Mouse (Mus musculus) cerebellum, adult 2 months (tissue): ENCODE measurements around the gene Gm49450. TPM values are rescaled to one million over a fixed set of nuclear protein-coding genes. Genes with fewer than 3 reads are reported as not detected.

ENCODE experiments used
- DNase-seq, 2 experiments: peaks; one replicate each; pipeline ENCODE4 v3.0.0; 2021
- H3K27ac ChIP-seq: fragments of 200-500 bp; 2 replicates; pipeline ENCODE4 v1.5.1; 2012; ENCODE audit warnings: low read length, control low read depth, inconsistent platforms; ENCODE audit not compliant: insufficient read depth
- H3K27me3 ChIP-seq: fragments of 200-500 bp; 2 replicates; pipeline ENCODE4 v1.6.1; 2012; ENCODE audit warnings: inconsistent platforms, mild to moderate bottlenecking, low read length, moderate library complexity; ENCODE audit not compliant: control insufficient read depth, insufficient read depth
- H3K4me1 ChIP-seq: fragments of 200-500 bp; 2 replicates; pipeline ENCODE4 v1.6.1; 2011; ENCODE audit warnings: low read length; ENCODE audit not compliant: control insufficient read depth, insufficient read depth
- H3K4me3 ChIP-seq: fragments of 200-500 bp; replicated peaks from 2 replicates; pipeline ENCODE3; 2011; ENCODE audit warnings: mild to moderate bottlenecking, low read depth, low read length, control low read depth; ENCODE audit not compliant: insufficient read depth
- CTCF ChIP-seq: fragments of 200-500 bp; IDR thresholded peaks from 2 replicates; pipeline ENCODE4 v1.5.1; 2011; ENCODE audit warnings: low read depth, mild to moderate bottlenecking, control low read depth, low read length, moderate library complexity, borderline replicate concordance; ENCODE audit not compliant: insufficient read depth
- POLR2A ChIP-seq: fragments of 200-500 bp; IDR thresholded peaks from 2 replicates; pipeline ENCODE4 v1.6.1; 2011; ENCODE audit warnings: low read length, control low read depth, borderline replicate concordance; ENCODE audit not compliant: insufficient read depth
- WGBS: fragments of 180-500 bp; shearing (Covaris S2); methylation state at CpG from one replicate; pipeline ENCODE4 v1.1.7; 2018; 5-methylcytosine and 5-hydroxymethylcytosine counted together
- polyA plus RNA-seq: library from polyadenylated mRNA; depleted of rRNA; stranded (reverse); fragments of >200 nt; gene quantifications from 2 replicates; pipeline ENCODE4 v1.2.3, GENCODE M21; 2012

Gene Gm49450
- polyA plus RNA-seq, 1 experiment = 0.75 TPM

DNA sequence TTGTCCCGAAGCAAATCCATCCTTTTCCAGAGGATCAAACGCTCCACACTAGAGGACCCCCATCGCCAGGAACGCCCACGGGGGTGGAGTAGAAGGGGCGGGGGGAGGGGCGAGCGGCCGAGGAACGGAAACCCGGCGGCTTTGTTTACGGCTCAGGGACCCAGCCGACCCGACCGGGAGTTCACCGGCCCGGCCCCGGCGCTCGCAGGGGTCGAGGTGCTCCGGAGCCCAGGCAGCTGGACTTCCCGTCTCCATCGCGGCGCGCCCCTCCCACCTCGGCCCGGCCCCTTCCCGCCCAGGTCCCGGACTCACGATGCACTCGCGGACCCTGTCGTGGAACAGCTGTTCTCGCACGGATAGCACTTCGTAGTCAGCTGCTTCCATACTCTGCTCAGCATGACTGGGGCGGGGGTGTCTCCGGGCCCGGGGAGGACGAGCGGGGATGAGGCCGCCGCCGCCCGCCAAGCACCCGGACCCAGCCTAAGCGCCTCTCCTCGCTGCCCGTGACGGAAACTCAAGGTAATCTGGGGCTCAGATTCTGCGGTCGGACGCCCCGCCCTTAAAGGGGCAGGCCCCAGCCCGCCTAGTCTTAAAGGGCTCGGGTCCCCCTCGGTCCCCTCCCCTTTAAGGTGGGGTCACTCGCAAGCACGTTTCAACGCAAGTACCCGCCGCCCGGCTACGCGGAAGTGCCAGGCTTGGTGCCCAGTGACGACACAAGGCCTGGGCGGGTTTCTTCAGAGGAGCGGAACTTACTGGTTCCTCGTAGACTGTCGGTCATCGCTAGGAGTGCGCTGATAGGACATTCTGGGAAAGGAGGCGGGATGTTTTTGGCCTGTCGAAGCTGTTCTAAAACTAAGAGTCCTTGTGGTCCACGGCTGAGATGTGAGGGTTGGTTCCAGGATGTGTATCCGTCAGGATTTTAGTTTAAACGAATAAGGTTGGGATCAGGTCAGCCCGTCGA is 35.5 kb downstream of the Gm49450 start, which contains the start of gene Lmbr1l:
Lmbr1l (minus strand) TSS at position 694 of the 961 bp plus-strand sequence.
- Histone ChIP-seq H3K27me3 (no peaks in the 10 kb centered on the region), H3K4me3 (peak within 1 kb of the TSS; percentile 80), H3K4me1 (peaks cover 4% of the 10 kb centered on the region; the same call in 1 of the 2 replicates), H3K27ac (peak within 1 kb of the TSS; percentile 57; the same call in 1 of the 2 replicates)
- TF ChIP-seq POLR2A (peak; percentile 85; the same call in 1 of the 2 replicates), CTCF (no peak)
- peak; percentile 99 to 100 for DNase-seq
- under 1% methylated on average over 82 of the region's 82 CpGs for WGBS

DNA sequence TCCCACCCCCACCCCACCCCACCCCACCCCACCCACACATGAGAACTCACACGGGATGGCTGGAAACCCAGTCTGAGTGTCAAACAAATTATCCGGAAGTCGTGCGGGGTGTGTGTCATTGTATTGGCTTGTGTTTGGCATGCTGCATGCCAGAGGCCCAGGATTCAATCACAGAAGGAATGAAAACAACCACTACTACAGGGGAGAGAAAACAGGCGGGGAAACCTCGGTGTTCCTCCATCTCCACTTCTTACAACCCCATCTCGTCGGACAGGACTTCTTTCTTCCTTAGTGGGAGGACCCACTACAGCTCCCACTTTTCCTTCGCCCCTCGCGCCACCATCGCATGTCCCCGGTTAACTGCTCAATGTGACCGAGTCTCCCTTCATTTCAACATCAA is 36.3 kb downstream of the Gm49450 start:
- Histone ChIP-seq H3K27ac (no peak overlapping the region), H3K4me3 (peak overlapping the region; percentile 80), H3K27me3 (no peaks in the 10 kb centered on the region), H3K4me1 (peaks cover 4% of the 10 kb centered on the region; the same call in 1 of the 2 replicates)
- TF ChIP-seq POLR2A (no peak), CTCF (no peak)
- WGBS = under 1% methylated on average over 14 of the region's 14 CpGs
- DNase-seq = no peak

DNA sequence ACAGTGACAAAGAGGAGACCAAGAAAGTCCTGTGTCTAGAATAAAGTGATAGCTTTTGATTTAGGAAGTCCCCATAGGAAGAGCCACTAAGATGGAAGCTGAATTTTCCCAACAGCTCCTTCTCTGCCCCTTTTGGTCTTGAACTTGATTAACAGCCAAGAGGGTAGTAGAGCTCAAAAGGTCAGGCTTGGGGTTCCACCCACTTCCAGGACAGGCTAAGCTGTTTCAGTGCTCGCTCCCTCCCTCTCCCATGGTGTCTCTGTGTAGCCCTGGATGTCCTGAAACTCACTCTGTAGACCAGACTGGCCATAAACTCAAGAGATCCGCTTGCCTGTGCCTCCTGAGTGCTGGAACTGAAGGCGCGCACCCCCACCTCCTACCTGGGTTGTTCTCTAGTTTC is 37.3 kb downstream of the Gm49450 start:
- 91% methylated on average over 4 of the region's 4 CpGs for WGBS
- TF ChIP-seq CTCF (no peak), POLR2A (no peak)
- no peak for DNase-seq
- no peak overlapping the region for H3K27ac ChIP-seq
- H3K27me3 ChIP-seq = no peaks in the 10 kb centered on the region
- H3K4me3 ChIP-seq = no peak overlapping the region
- H3K4me1 ChIP-seq = peaks cover 4% of the 10 kb centered on the region; the same call in 1 of the 2 replicates

DNA sequence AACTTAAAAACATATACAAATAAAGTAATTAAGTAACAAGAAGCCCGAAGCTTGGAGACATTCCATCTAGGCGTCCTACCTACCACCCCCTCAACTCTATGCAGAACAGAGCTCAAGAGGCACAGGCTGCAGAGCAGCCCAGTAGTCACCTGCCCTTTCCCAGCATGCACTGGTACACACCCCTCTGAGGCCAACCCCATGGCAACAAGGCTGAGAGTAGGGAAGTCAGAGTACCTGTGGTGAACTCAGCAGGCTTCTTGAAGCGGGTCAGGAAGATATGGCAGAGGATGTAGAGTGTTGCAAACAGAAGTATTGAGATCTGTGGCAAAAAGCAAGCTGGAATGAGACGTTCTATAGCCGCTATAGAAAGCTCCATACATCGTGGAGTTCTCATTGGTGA is 38.4 kb downstream of the Gm49450 start:
- TF ChIP-seq POLR2A (no peak), CTCF (no peak)
- Histone ChIP-seq H3K27me3 (no peaks in the 10 kb centered on the region), H3K4me3 (no peak overlapping the region), H3K4me1 (peaks cover 4% of the 10 kb centered on the region; the same call in 1 of the 2 replicates), H3K27ac (no peak overlapping the region)
- WGBS = 90% methylated on average over 6 of the region's 6 CpGs
- no peak for DNase-seq

DNA sequence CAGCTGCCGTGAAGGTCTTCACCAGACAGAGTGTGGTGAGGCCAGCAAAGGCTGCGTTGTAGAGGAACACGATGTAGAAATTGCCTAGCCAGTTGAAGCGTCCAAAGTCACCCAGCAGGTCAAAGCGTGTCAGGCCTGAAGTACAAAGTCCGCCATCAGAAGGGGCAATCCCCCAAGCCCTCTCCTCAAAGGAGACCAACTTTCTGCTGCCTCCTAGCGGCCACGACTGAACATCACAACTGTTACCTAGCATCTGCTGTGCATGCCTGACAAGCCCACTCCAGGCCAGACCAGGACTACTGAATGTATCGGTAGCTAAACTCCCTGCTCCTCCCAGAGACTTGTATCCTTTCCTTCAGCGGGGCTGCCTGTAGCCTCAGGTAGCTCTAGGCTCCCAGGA is 48.7 kb downstream of the Gm49450 start:
- DNase-seq = no peak
- H3K4me3 ChIP-seq = no peak overlapping the region
- WGBS = 32% methylated on average over 10 of the region's 10 CpGs
- no peak overlapping the region for H3K27ac ChIP-seq
- no peaks in the 10 kb centered on the region for H3K27me3 ChIP-seq
- peak; percentile 72 for TF ChIP-seq CTCF
- TF ChIP-seq POLR2A = no peak
- no peaks in the 10 kb centered on the region for H3K4me1 ChIP-seq

DNA sequence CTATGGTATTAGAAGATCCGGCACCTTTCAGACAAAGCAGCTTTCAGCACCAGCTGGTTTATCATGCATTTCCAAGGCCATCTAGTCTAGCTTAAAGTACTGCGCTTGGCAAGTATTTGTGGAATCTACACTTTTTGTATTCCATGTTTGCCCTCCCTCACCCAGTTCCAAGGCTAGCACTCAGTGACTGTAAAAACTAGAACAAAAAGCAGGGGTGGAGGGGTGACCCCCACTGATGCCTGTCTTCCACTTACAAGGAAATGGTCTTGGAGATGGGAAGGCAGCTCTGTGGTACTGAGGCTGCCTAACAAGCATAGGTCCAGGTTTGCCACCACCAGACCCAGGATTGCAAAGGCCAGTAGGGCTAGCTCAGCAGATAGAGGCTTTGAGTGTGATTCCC is 50.8 kb downstream of the Gm49450 start:
- no peak overlapping the region for H3K4me3 ChIP-seq
- no peaks in the 10 kb centered on the region; the same call in 1 of the 2 replicates for H3K27me3 ChIP-seq
- no peak overlapping the region for H3K27ac ChIP-seq
- DNase-seq = no peak
- no peak for TF ChIP-seq CTCF
- no peak for TF ChIP-seq POLR2A
- WGBS = 90% methylated on average over 2 of the region's 2 CpGs
- no peaks in the 10 kb centered on the region; the same call in 1 of the 2 replicates for H3K4me1 ChIP-seq

DNA sequence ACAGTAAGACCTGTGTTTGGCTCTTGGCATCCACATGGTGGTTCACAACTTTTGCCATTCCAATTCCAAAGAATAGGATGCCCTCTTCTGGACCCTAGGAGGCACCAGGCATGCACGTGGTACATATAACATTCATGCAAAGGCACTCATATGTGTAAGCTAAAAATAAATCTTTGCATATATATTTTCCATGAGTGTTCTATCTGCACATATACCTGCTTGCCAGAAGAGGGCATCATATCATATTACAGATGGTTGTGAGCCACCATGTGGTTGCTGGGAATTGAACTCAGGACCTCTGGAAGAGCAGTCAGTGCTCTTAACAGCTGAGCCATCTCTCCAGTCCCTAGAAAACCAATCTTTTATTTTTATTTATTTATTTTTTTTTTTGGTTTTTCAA is 51.8 kb downstream of the Gm49450 start:
- no peaks in the 10 kb centered on the region; the same call in 1 of the 2 replicates for H3K4me1 ChIP-seq
- DNase-seq = no peak
- no peaks in the 10 kb centered on the region; the same call in 1 of the 2 replicates for H3K27me3 ChIP-seq
- 62% methylated on average over 1 of the region's 1 CpGs for WGBS
- H3K4me3 ChIP-seq = no peak overlapping the region
- TF ChIP-seq POLR2A (no peak), CTCF (no peak)
- H3K27ac ChIP-seq = no peak overlapping the region
